Mouse (Mus musculus) macrophage (primary cell): Measurements from ENCODE around the gene Nr5a2. TPM values are rescaled to one million over a fixed set of nuclear protein-coding genes. Genes with fewer than 3 reads are reported as not detected.
"Not testable (repeated sequence)": the region's sequence is repeated elsewhere in the genome, so short reads cannot be mapped to it uniquely, and the experiment has no call there.

Experiments used
- H3K27ac ChIP-seq: fragments of 350-480 bp; formaldehyde crosslinking; 2 replicates; pipeline ENCODE4 v1.9.0; 2021
- H3K36me3 ChIP-seq: fragments of 350-480 bp; formaldehyde crosslinking; 2 replicates; pipeline ENCODE4 v1.9.0; 2021; ENCODE audit errors: inconsistent target
- H3K4me3 ChIP-seq: fragments of 350-480 bp; formaldehyde crosslinking; 2 replicates; pipeline ENCODE4 v1.9.0; 2021; ENCODE audit errors: inconsistent target
- H3K79me2 ChIP-seq: fragments of 350-480 bp; formaldehyde crosslinking; 2 replicates; pipeline ENCODE4 v1.9.0; 2021; ENCODE audit errors: inconsistent target
- WGBS: methylation state at CpG from one replicate; pipeline ENCODE4 v1.1.7; 2026; ENCODE audit warnings: inconsistent platforms; ENCODE audit not compliant: missing documents; 5-methylcytosine and 5-hydroxymethylcytosine counted together
- polyA plus RNA-seq: library from polyadenylated mRNA; stranded (reverse); fragments of 250-400 nt; gene quantifications from 3 replicates; pipeline ENCODE4 v1.2.4, GENCODE M21; 2018; ENCODE audit warnings: inconsistent platforms

The Nr5a2 gene
- polyA plus RNA-seq, 1 experiment from 2014 or later, result not detected

- H3K27ac ChIP-seq, H3K79me2 ChIP-seq, H3K4me3 ChIP-seq, H3K36me3 ChIP-seq: not testable (repeated sequence)
- WGBS, result 98% methylated on average over 9 of the region's 12 CpGs
Observed at GRCm38 (mm10) chr1:136792957-136793883, 167.0 kb downstream of the Nr5a2 start.
